Mouse (Mus musculus): ENCODE data around the gene Sys1.

Sys1 gene

DNA sequence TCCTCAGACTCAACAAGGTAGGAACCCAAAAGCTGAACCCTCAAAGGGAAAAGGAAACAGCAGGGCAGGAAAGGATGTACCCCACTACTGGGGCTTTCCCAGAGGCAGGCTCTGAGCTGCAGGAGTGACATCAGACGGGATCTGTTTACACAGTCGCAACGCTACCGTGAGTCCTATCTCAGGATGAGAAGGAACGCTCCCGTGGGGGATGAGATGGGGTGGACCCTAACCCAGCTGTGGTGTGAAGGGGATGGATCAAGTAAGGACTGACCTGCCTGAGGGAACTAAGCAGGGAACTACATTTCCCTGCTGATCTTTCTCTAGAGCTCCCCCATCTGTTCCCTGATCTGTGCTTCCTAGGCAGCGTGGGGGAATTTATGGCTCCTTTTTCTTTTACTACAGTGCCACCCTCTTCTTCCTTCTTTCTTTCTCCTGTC is at the start of gene Sys1:
TSS of gene Sys1 (plus strand) at position 101 of the 437 bp plus-strand sequence.
- DNase-seq (ENCODE audit: low read depth, low spot score): peak; percentile 30

- DNase-seq (ENCODE audit: low read depth, low spot score): peak; percentile 88
These were observed 49.1 kb upstream of the Sys1 start for GRCm38 (mm10) chr2:164407708-164408107.

DNA sequence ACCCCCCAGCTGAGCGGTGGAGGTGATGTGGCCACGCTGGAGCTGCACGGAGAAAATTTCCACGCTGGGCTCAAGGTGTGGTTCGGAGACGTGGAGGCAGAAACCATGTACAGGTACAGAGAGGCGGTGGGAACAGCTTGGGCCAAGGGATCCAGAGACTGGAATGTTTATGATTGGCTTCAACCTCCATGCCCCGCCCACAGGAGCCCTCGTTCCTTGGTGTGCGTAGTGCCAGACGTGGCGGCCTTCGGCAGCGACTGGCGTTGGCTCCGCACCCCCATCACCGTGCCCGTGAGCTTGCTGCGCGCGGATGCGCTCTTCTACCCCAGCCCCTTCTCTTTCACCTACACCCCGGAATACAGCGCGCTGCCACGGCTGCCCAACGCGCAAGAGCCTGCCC is 42.6 kb upstream of the Sys1 start:
- no peak for DNase-seq (ENCODE audit: low read depth, low spot score)

DNA sequence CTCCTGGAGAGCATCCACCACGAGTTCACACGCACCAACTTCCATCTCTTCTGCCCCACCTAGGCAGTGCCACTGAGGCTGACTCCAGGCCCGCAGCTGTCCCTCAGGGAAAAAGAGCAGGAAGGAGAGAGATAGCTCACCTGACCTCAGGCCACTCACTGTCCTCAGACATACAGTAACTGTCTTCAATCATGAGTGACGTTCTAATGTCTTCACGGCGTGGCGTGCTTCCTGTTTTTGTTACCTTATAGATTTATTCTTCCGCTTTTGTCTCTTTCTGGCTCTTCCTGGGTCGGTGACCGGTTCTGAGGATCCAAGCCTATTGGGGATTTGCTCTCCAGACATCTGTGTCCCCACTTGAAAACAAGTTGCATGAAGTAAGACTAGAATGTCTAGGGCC is 42.2 kb upstream of the Sys1 start:
- DNase-seq (ENCODE audit: low read depth, low spot score): no peak

- peak; percentile 67 for DNase-seq (ENCODE audit: low read depth, low spot score)
These were observed 39.6 kb upstream of the Sys1 start for GRCm38 (mm10) chr2:164417198-164417597.

- no peak for DNase-seq (ENCODE audit: low read depth, low spot score)
These were observed 38.4 kb upstream of the Sys1 start for GRCm38 (mm10) chr2:164418308-164418875.

DNA sequence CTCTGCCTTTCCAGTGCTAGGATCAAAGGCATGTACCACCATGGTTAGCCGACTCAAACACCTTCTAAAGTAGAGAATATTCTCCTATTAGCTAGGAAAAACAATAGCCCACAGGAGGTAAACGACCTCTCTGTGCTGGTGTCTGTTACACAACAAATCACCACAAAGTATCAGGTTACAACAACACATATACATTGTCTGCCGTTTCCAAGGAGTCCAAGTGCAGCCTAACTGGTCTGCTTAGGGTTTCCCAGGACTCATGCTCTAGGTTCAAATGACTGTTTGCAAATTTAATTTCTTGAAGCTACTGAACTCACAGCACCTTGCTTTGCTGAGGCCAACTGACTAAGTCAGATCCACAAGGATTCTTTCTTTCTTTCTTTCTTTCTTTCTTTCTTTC is 37.3 kb upstream of the Sys1 start:
- no peak for DNase-seq (ENCODE audit: low read depth, low spot score)

- no peak for DNase-seq (ENCODE audit: low read depth, low spot score)
These were observed 35.5 kb upstream of the Sys1 start for GRCm38 (mm10) chr2:164421306-164421705.

DNA sequence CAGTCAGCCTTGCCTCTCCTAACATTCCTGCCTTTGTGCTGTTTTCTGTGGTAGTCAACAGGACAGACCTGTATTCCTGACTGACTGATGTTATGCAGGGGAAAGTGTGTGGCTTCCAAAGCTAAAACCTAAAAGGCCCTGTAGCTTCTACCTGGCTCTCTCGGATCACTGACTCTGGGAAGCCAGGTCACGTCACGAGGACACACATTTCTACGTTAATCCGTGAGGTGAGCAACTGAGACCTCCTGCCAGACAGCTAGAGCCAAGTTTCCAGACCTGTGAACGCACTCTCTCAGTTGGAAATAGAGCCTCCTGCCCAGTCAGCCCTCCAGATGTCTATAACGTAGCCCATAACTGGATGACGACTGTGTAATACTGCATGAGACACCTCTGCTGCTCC is 34.8 kb upstream of the Sys1 start:
- DNase-seq (ENCODE audit: low read depth, low spot score): no peak

GRCm38 (mm10) chr2:164422675-164423393 is 33.9 kb upstream of the Sys1 start:
- no peak for DNase-seq (ENCODE audit: low read depth, low spot score)

DNA sequence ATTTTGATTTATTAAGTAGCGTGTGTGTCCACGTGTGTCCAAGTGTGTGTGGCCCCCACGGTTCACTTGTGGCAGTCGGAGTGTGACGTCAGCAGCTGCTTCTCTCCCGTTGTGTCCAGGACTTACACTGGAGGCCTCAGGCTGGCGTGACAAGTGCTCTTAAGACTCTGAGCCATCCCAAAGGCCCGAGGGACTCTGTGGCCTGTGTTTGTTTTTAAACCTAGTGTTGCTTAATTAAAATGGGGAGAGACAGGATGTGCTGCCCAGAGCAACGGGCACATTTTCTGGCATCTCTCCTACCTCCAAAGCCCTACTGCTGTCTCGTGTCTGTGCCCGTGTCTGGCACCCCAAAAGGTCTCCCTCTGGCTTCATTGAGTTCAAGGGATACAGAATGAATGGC is 33.3 kb upstream of the Sys1 start:
- DNase-seq (ENCODE audit: low read depth, low spot score): no peak

- DNase-seq (ENCODE audit: low read depth, low spot score): no peak
These were observed 32.4 kb upstream of the Sys1 start for GRCm38 (mm10) chr2:164424406-164424805.

- no peak for DNase-seq (ENCODE audit: low read depth, low spot score)
These were observed 31.4 kb upstream of the Sys1 start for GRCm38 (mm10) chr2:164425401-164425800.

- DNase-seq (ENCODE audit: low read depth, low spot score): no peak
These were observed 30.6 kb upstream of the Sys1 start for GRCm38 (mm10) chr2:164426121-164426520.

GRCm38 (mm10) chr2:164426952-164427351 is 29.8 kb upstream of the Sys1 start:
- DNase-seq (ENCODE audit: low read depth, low spot score): no peak

DNA sequence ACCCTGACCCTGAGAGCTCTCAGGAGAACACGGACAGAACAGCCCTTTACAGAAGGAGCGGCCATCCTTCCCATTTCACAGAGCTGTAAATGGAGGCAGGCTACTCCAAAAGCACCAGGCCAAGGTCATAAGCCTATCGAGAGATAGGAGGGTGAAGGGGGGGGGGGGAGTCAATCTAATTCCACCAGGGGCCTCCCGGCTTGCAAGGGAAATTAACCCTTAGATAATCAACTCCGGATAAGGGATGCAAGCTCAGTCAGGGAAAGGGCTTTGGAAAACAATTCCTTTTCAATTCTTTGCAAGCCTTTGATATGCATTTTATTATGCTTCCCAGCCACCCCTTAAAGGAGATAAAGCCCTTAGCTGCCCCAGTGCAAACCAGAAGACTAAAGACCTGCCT is 28.3 kb upstream of the Sys1 start:
- no peak for DNase-seq (ENCODE audit: low read depth, low spot score)

DNA sequence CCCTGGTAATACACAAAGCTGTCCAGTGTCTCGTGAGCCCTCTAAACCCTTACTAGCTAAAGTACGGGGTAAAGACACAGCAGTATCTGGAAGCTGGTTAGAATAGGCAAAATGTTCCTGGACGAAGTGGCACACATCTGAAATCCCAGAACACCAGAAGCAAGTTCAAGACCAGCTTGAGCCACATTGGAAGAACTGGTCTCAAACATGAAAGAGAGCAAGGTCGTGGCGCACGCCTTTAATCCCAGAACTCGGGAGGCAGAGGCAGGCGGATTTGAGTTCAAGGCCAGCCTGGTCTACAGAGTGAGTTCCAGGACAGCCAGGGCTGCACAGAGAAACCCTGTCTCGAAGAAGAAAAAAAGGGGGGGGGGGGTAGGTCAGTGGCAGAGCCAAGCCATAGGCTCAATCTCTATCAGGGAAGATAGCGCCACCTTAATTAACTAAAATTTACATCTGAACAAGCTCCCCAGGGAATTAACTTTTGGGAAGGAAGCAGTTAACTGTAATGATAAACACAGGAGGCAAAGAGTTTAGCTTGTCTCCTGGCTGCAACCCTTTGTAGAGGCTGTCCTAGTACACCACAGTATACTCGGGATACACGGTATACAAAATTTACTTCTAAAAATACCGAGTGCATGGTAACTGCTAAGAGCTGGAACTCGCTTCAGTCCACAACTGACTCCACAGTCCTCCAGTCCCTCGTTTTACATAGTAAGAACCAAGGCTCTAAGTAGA is 26.7 kb upstream of the Sys1 start:
- DNase-seq (ENCODE audit: low read depth, low spot score): no peak

- no peak for DNase-seq (ENCODE audit: low read depth, low spot score)
These were observed 26.1 kb upstream of the Sys1 start for GRCm38 (mm10) chr2:164430697-164431096.

DNA sequence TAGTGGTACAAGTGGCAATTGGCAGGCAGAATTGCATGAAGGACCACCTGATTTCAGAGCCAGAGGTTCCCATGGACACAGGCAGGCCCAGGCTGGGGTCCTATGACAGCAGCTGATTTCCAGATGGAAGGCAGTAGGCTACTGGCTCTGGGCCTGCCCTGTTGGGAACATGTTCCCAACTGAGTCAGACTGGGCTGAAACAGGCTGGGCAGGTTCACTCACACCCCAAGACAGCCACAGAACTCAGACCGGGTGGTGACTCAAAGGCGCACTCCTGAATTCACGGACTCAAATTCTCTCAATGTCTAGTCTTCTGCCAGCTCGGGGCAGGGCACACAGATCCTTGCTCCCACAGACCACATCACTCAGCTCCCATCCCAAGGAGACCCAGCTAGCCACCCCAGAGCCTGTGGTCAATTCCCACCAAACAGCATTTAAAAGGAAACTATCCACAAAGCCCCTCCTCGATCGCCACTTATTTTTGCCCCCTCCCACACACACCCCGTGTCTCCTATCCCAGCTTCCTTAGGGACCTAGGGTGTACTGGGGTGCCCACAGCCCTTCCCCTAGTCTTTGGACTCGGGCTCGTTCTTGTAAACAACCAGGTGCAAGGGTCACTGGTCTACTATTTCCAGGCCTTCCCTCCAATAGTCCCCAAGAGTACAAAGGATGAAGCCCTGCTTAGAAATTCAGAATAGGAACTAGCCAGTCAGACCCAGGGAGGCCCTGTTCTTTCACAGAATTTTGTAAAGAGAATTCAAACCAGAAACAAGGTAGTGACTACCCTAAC is 24.9 kb upstream of the Sys1 start:
- DNase-seq (ENCODE audit: low read depth, low spot score): no peak

DNA sequence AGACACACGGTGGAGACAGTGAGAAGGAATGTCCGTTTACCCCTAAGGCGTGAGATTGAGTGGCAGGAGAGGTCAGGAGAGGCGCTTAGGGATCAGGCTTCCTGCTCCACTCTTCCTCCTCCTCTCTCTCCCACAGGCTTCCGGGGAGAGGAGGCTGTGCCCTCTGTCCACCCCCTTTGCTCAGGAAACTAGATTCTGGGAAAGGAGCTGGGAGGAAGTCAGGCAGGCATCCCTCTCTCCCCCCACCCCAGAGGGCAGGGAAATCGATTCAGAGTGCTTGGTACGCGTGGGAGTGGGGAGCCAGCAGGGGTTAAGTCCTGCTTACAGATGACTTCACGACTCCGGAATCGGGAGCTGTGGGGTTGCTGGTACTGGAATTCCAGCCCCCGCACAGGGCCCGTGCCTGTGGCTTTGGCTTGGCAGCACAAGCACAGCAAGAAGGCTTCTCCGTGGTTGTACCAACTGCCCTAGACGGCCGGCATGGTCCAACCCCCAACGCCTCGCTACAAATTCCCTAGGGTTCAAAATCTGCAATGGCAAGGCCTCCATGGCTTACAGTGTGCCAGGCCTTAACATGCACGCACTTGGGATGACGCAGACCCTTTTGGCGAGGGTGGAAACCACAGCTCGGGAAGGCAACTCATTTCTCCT is 24.1 kb upstream of the Sys1 start:
- DNase-seq (ENCODE audit: low read depth, low spot score): no peak

GRCm38 (mm10) chr2:164433278-164433895 is 23.4 kb upstream of the Sys1 start:
- DNase-seq (ENCODE audit: low read depth, low spot score): no peak
